Mouse (Mus musculus) heart, adult 9 months (tissue): ENCODE measurements around the gene Ghr.

ENCODE experiments used
- DNase-seq, 2 experiments: peaks; one replicate each; pipeline ENCODE4 v3.0.0; 2022; ENCODE audit warnings: low spot score in 2 of 2

The Ghr gene

GRCm38 (mm10) chr15:3388485-3388884, 194.8 kb downstream of the Ghr start:
- peak; percentile 18 to 46 for DNase-seq

GRCm38 (mm10) chr15:3383788-3384187, 199.5 kb downstream of the Ghr start:
- DNase-seq = no peak

- DNase-seq = no peak
Observed at GRCm38 (mm10) chr15:3381413-3381812, 201.9 kb downstream of the Ghr start.

DNA sequence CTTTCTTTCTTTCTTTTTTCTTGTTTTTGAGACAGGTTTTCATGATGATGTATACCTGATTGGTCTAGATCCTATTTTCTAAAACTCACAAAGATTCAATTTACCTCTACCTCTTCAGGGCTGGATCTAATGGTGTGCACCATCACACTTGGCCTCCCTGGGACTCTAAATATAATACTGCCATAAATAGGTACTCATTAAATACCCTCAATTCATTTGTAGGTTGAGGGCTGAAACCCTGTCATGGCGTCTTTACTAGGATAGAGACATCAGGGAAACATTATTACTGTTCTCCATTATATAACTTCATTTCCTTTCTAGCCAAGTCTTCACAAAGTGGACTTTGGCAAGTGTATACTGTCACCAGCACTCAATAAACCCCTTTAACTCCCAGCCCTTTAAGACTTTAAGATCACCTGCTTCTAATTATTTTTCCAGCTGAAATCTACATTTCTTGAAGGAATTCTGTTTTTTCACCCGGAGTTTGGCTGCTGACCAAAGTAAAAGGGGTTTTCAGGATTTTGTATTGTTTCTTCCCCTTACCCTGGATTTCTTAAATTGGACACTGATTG, 214.9 kb downstream of the Ghr start:
- DNase-seq = no peak

DNA sequence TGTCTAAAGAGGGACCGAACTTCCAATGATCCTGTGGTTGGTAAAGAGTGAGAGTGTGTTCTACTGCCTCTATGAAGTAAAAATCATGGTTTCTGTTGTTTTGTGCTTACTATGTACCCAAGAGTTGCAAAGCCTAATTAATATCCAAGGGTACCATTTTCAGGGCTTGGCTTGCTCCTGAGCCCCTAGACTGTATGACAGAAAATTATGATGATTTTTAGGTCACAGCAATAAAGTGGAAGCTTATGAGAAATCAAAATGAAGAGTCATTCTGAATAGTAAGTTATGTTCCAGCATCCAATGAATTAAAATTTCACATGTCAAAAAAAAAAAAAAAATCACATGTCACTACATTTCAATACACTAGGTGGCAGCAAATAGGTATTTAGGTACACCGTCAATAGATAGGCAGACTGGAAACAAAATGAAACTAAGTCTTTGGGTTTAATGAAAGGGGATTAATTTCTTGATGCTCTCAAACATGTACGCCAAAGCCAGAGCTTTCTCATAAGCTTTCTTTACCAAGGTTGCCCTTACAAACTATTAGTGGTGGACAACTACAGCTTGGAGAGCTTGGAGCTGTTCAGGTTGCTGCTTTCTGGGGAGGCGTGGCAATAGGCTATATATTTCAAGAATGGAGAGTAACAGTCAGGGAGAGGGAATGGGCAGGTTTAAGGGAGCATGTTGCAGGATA, 227.1 kb downstream of the Ghr start:
- DNase-seq = no peak

GRCm38 (mm10) chr15:3353696-3354095, 229.6 kb downstream of the Ghr start:
- DNase-seq = no peak

- DNase-seq = no peak
Observed at GRCm38 (mm10) chr15:3349306-3350064, 233.8 kb downstream of the Ghr start.

DNA sequence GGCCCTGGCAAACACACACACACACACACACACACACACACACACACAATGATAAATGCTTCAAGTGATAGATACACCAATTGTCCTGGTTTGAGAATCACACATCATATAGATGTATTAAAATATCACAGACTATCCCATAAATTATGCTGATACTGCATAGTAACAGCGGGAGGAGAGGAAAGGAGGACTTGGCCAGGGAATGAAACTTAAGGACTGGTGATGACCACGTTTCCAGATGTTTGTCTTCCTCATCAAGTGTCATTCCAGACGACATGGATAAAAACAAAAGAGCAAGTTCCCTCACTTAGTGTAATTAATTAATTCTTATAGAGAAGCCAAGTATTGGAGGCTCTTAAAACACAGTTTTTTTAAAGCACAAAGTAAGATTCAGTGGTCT, 236.6 kb downstream of the Ghr start:
- DNase-seq = no peak

GRCm38 (mm10) chr15:3344555-3344954, 238.7 kb downstream of the Ghr start:
- no peak for DNase-seq

- no peak for DNase-seq
Observed at GRCm38 (mm10) chr15:3341806-3342582, 241.3 kb downstream of the Ghr start.

DNA sequence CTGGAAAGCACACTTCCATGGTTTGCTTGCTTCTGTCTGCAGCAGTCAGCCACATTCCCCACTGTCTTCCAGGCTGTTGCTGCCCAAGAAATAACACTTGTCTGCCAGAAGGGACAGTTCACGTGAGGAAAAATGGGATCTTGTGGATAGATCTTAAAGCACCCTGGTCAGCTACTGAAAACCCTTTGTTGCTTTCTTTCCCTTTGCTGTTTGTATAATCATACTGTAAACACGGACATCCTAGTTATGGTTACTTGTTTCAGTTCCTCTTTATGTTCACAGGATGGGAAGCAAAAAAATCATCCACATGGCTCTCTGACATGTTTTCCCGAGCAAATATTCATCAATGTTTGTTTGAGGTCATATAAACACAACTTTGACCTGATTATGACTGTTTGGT, 243.4 kb downstream of the Ghr start:
- DNase-seq = no peak

DNA sequence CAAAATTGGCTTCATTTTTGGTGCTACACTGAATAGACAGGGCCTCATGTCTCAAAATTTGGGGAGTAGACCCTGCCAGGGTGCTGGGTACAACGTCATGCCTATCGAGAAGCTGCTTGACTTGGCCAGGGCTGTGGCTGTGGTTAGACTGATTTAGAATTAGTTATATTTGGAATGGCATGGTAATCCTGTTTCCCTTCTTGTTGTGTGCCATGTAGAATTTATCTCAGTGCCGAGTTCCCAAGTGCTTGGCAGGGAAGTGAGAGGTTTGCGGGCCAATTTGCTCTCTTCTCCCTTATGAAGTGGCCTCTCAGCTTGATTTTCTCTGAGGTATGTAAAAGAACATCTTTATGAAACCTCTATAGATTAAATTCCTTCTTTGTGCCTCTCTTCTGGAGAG, 250.8 kb downstream of the Ghr start:
- DNase-seq = peak; percentile 56 to 71

DNA sequence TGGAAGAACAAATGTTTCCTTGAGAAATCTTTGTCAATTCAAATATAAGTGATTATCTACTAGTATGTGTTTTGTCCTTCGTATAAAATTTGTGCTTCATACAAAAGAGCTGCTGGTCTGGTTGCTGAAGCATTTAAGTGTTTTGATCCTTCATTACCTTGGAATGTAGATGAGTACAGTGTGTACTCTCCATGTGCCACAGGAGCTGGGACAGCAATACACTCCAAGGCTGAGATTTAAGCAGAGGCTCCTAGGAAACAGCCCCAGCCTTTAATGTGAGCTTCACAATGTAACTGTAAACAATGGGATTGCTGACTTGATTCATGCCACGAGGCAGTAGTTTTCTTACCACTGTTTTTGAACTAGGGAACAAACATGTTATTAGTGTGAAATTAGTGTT, 251.5 kb downstream of the Ghr start:
- DNase-seq = no peak

- no peak for DNase-seq
Observed at GRCm38 (mm10) chr15:3330291-3330690, 253.0 kb downstream of the Ghr start.

- DNase-seq = no peak
Observed at GRCm38 (mm10) chr15:3323041-3323440, 260.3 kb downstream of the Ghr start.

- DNase-seq = no peak
Observed at GRCm38 (mm10) chr15:3319929-3320328, 263.4 kb downstream of the Ghr start.

DNA sequence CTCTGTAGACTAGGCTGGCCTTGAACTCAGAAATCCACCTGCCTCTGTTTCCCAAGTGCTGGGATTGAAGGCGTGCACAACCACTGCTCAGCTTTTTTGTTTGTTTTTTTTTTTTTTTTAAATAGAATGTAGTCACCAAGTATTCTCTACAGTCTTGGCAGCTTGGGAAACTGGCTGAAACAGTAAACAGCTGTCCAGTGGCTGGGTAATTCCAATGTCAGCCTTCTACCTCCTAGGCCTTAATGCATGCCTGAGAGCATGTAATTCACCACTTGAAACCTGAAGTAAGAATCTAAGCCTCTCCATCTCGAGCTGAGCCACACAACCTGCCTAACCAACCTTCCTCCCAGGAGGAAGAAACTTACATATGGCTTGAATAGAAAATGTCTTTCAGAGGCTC, 266.7 kb downstream of the Ghr start:
- DNase-seq = no peak

DNA sequence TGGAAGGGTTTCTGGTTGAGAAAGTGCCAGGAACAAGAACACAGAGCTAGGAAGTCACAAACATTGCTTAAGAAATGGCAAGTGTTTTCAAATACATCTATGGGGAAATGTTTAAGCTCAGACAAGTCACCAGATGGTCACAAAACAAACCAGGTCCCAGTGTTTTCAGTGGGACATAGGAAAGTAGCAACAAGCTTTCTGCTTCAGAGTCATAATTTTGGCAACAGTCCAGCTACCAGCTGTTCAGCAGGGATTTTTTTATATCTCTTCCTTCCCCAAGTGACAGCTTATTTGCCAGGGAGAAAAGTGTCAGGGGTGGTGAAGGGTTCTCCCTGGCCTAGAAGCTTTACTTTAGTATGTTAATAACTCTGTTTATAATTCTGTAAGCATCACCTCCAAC, 270.4 kb downstream of the Ghr start:
- peak; percentile 6 to 27 for DNase-seq

GRCm38 (mm10) chr15:3309856-3310255, 273.4 kb downstream of the Ghr start:
- no peak for DNase-seq

GRCm38 (mm10) chr15:3303426-3303825, 279.9 kb downstream of the Ghr start, which contains the start of gene Ccdc152:
Ccdc152 (minus strand) TSS chr15:3303526.
- DNase-seq = no peak

DNA sequence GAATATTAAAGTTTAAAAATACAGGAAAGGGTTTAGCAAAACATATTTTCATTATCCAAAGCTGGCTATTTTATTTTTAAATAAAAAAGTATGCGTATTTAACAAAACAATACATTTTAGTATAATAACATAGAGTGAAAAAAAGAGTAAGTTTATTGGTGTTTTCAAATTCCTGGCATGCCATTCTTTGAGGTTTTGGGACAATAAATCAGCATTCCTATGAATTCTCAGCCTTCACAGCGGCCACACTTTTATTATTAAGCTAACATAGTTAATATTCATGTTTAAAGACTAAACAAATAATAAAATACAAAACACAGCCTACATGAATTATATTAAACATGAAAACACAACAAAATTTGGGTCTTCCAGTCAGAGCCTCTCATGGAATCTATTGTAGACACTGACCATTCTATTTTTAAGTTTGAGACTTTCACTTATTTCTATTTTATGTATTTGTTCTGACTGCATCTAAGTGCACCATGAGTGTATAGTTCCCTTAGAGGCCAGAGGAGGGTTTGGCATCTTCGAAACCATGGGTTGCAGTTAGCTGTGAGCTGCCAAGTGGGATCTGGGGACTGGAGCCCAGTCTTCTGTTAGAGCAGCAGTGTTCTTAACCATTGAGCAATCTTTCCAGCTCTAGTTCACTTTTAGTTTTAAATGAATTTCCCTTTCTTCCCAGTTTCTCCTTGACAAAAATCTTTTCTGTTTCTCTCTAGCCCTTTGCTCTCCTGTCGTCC, 282.8 kb downstream of the Ghr start:
- DNase-seq = no peak

DNA sequence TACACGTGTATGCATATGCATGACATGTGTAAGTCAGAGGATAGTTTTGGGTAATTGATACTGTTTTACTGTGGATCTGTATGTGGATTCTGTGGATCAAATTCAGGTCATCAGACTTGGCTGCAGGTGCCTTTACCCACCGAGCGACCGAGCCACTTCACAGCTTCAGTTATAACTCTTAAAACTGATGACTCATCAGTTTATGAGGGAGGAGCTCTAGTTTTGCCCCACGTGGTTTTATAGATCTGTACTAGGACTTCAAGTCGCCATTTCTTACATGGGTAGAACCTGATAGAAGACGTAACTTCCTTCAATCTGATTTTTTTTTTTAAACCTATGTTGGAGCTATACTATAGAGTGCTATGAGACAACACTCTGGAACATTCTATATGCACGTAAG, 285.7 kb downstream of the Ghr start:
- no peak for DNase-seq
